Mouse (Mus musculus) thymus, adult 2 months (tissue): ENCODE measurements around the gene Gba.

Experiments used
- CTCF ChIP-seq: fragments of 200-500 bp; IDR thresholded peaks from 2 replicates; pipeline ENCODE4 v1.5.1; 2012; ENCODE audit warnings: mild to moderate bottlenecking, control low read depth, low read length, moderate library complexity, borderline replicate concordance; ENCODE audit not compliant: control insufficient read depth, poor library complexity, insufficient read depth; ENCODE audit errors: extremely low read depth
- POLR2A ChIP-seq: fragments of 200-500 bp; IDR thresholded peaks from 2 replicates; pipeline ENCODE4 v1.6.1; 2012; ENCODE audit warnings: mild to moderate bottlenecking, low read length, control low read depth, moderate library complexity; ENCODE audit not compliant: control insufficient read depth, poor library complexity, insufficient read depth; ENCODE audit errors: extremely low read depth

- TF ChIP-seq CTCF (no peak), POLR2A (no peak)
These were observed 39.7 kb downstream of the Gba start for GRCm38 (mm10) chr3:89242331-89242895.
